Mouse (Mus musculus) lung, embryonic 14.5 days (tissue): ENCODE measurements at regions not wholly inside any gene's neighbourhood (a gene's known extent, or its start where the extent isn't known, plus 50 kb on each side); places are given as distances from the start of the nearest gene placed in this dataset.

ENCODE experiments used
- ATAC-seq: fragments of 200-750 bp; cut with Nextera tagmentation; 2 replicates; pipeline ENCODE4 v1.8.0; 2017; ENCODE audit warnings: mild to moderate bottlenecking, moderate TSS enrichment, moderate library complexity; ENCODE audit not compliant: insufficient read depth
- DNase-seq: peaks from one replicate; pipeline ENCODE4 v3.0.0-alpha.2; 2015
- H3K27ac ChIP-seq: fragments of 300-500 bp; sonication (generic); 2 replicates; pipeline ENCODE4 v1.5.1; 2014; ENCODE audit warnings: low read depth, mild to moderate bottlenecking, moderate library complexity
- H3K27me3 ChIP-seq: fragments of 300-500 bp; sonication (generic); 2 replicates; pipeline ENCODE4 v1.6.1; 2014; ENCODE audit warnings: low read length, control low read depth; ENCODE audit not compliant: insufficient read depth
- H3K36me3 ChIP-seq: fragments of 300-500 bp; sonication (generic); 2 replicates; pipeline ENCODE4 v1.6.1; 2014; ENCODE audit warnings: control low read depth; ENCODE audit not compliant: insufficient read depth
- H3K4me1 ChIP-seq: fragments of 300-500 bp; sonication (generic); 2 replicates; pipeline ENCODE4 v1.6.1; 2014; ENCODE audit warnings: antibody characterized with exemption, control low read depth; ENCODE audit not compliant: insufficient read depth
- H3K4me2 ChIP-seq: fragments of 300-500 bp; sonication (generic); 2 replicates; pipeline ENCODE4 v1.6.1; 2014; ENCODE audit warnings: mild to moderate bottlenecking
- H3K4me3 ChIP-seq: fragments of 300-500 bp; sonication (generic); 2 replicates; pipeline ENCODE4 v1.5.1; 2014; ENCODE audit warnings: low read depth, low read length
- H3K9ac ChIP-seq: fragments of 300-500 bp; sonication (generic); 2 replicates; pipeline ENCODE4 v1.6.1; 2014
- H3K9me3 ChIP-seq: fragments of 300-500 bp; sonication (generic); 2 replicates; pipeline ENCODE4 v1.6.1; 2016; ENCODE audit warnings: low read depth, low read length, control low read depth
- CTCF ChIP-seq: IDR thresholded peaks from 2 replicates; pipeline ENCODE4 v1.5.1; 2016; ENCODE audit warnings: antibody characterized with exemption, low read depth
- WGBS: fragments of 180-500 bp; shearing (Covaris S2); extraction: QIAGEN DNeasy Blood & Tissue Kit; methylation state at CpG from one replicate; pipeline ENCODE4 v1.1.7; 2014; 5-methylcytosine and 5-hydroxymethylcytosine counted together

- Histone ChIP-seq H3K4me1 (peaks cover 14% of the 10 kb centered on the region), H3K9me3 (no peaks in the 10 kb centered on the region), H3K4me2 (no peak overlapping the region), H3K27ac (no peak overlapping the region), H3K36me3 (no peaks in the 10 kb centered on the region), H3K4me3 (no peak overlapping the region), H3K27me3 (no peaks in the 10 kb centered on the region), H3K9ac (no peak overlapping the region)
- 85% methylated on average over 3 of the region's 3 CpGs for WGBS
- no peak for ATAC-seq
- TF ChIP-seq CTCF = no peak
- DNase-seq = no peak
These were observed 49.9 kb upstream of the Nepro start for GRCm38 (mm10) chr16:44674198-44674597.

- H3K9ac ChIP-seq = peak overlapping the region; percentile 23; the same call in 1 of the 2 replicates
- peak overlapping the region; percentile 0; the same call in 1 of the 2 replicates for H3K4me3 ChIP-seq
- no peaks in the 10 kb centered on the region for H3K36me3 ChIP-seq
- peak overlapping the region; percentile 49 for H3K4me2 ChIP-seq
- H3K27me3 ChIP-seq = no peaks in the 10 kb centered on the region
- H3K4me1 ChIP-seq = peaks cover 14% of the 10 kb centered on the region
- no peak for TF ChIP-seq CTCF
- H3K9me3 ChIP-seq = no peaks in the 10 kb centered on the region
- ATAC-seq (peak; percentile 59; the same call in 1 of the 2 replicates), DNase-seq (peak; percentile 50)
- peak overlapping the region; percentile 25; the same call in 1 of the 2 replicates for H3K27ac ChIP-seq
- WGBS = 11% methylated on average over 14 of the region's 14 CpGs
These were observed 51.7 kb upstream of the Nepro start for GRCm38 (mm10) chr16:44672422-44672819.

GRCm38 (mm10) chr16:44671551-44672421 is 52.3 kb upstream of the Nepro start:
- ATAC-seq (peak; percentile 50), DNase-seq (no peak)
- Histone ChIP-seq H3K27me3 (no peaks in the 10 kb centered on the region), H3K9ac (peak overlapping the region; percentile 13; the same call in 1 of the 2 replicates), H3K4me2 (peak overlapping the region; percentile 49), H3K4me3 (no peak overlapping the region), H3K36me3 (no peaks in the 10 kb centered on the region), H3K4me1 (peaks cover 14% of the 10 kb centered on the region), H3K9me3 (no peaks in the 10 kb centered on the region), H3K27ac (peak overlapping the region; percentile 32; the same call in 1 of the 2 replicates)
- no peak for TF ChIP-seq CTCF
- WGBS = 28% methylated on average over 22 of the region's 22 CpGs

- Histone ChIP-seq H3K9ac (no peak overlapping the region), H3K27me3 (no peaks in the 10 kb centered on the region), H3K4me3 (no peak overlapping the region), H3K36me3 (no peaks in the 10 kb centered on the region), H3K4me1 (peaks cover 14% of the 10 kb centered on the region), H3K9me3 (no peaks in the 10 kb centered on the region), H3K4me2 (no peak overlapping the region), H3K27ac (no peak overlapping the region)
- DNase-seq (no peak), ATAC-seq (no peak)
- WGBS = 84% methylated on average over 6 of the region's 6 CpGs
- TF ChIP-seq CTCF = no peak
These were observed 56.0 kb upstream of the Nepro start for GRCm38 (mm10) chr16:44668061-44668460.

GRCm38 (mm10) chr16:44667118-44667517 is 57.0 kb upstream of the Nepro start:
- Histone ChIP-seq H3K4me3 (no peak overlapping the region), H3K27me3 (no peaks in the 10 kb centered on the region), H3K36me3 (no peaks in the 10 kb centered on the region), H3K27ac (no peak overlapping the region), H3K4me1 (peaks cover 7% of the 10 kb centered on the region), H3K9ac (no peak overlapping the region), H3K9me3 (no peaks in the 10 kb centered on the region), H3K4me2 (no peak overlapping the region)
- ATAC-seq = no peak
- DNase-seq = no peak
- 67% methylated on average over 6 of the region's 6 CpGs for WGBS
- TF ChIP-seq CTCF = no peak

GRCm38 (mm10) chr16:44666431-44666997 is 57.6 kb upstream of the Nepro start:
- peak; percentile 82 for DNase-seq
- Histone ChIP-seq H3K36me3 (no peaks in the 10 kb centered on the region), H3K27me3 (no peaks in the 10 kb centered on the region), H3K4me2 (no peak overlapping the region), H3K27ac (no peak overlapping the region), H3K9me3 (no peaks in the 10 kb centered on the region), H3K4me3 (no peak overlapping the region), H3K9ac (no peak overlapping the region), H3K4me1 (peaks cover 1% of the 10 kb centered on the region; the same call in 1 of the 2 replicates)
- no peak for TF ChIP-seq CTCF
- ATAC-seq = peak; percentile 44; the same call in 1 of the 2 replicates
- 55% methylated on average over 7 of the region's 7 CpGs for WGBS

- TF ChIP-seq CTCF = no peak
- Histone ChIP-seq H3K9me3 (no peaks in the 10 kb centered on the region), H3K27me3 (no peaks in the 10 kb centered on the region), H3K4me1 (no peaks in the 10 kb centered on the region), H3K4me3 (no peak overlapping the region), H3K9ac (no peak overlapping the region), H3K27ac (no peak overlapping the region), H3K4me2 (no peak overlapping the region), H3K36me3 (no peaks in the 10 kb centered on the region)
- DNase-seq (no peak), ATAC-seq (no peak)
- WGBS = 64% methylated on average over 9 of the region's 9 CpGs
These were observed 58.6 kb upstream of the Nepro start for GRCm38 (mm10) chr16:44665491-44665931.
